Mouse (Mus musculus) olfactory bulb, adult 2 months (tissue): ENCODE measurements around the gene Adamts17.

ENCODE experiments used
- CTCF ChIP-seq: fragments of 200-500 bp; IDR thresholded peaks from 2 replicates; pipeline ENCODE4 v1.5.1; 2012; ENCODE audit warnings: low read depth, mild to moderate bottlenecking, low read length, moderate library complexity; ENCODE audit not compliant: insufficient read depth
- POLR2A ChIP-seq: fragments of 200-500 bp; IDR thresholded peaks from 2 replicates; pipeline ENCODE4 v1.6.1; 2012; ENCODE audit warnings: mild to moderate bottlenecking, low read depth, low read length, moderate library complexity; ENCODE audit not compliant: insufficient read depth

- TF ChIP-seq CTCF (no peak), POLR2A (no peak)
Observed at GRCm38 (mm10) chr7:66931291-66931690, 91.8 kb downstream of the Adamts17 start.
